Mouse (Mus musculus) E14TG2a.4 (cell line): ENCODE measurements around the gene Pdgfb.

ENCODE experiments used
- CTCF ChIP-seq: conservative IDR thresholded peaks from 2 replicates; pipeline ENCODE4 v1.5.1; 2014; ENCODE audit warnings: low read length
- NANOG ChIP-seq: IDR thresholded peaks from 2 replicates; pipeline ENCODE4 v1.6.1; 2014; ENCODE audit warnings: borderline replicate concordance, low read length, mixed read lengths

DNA sequence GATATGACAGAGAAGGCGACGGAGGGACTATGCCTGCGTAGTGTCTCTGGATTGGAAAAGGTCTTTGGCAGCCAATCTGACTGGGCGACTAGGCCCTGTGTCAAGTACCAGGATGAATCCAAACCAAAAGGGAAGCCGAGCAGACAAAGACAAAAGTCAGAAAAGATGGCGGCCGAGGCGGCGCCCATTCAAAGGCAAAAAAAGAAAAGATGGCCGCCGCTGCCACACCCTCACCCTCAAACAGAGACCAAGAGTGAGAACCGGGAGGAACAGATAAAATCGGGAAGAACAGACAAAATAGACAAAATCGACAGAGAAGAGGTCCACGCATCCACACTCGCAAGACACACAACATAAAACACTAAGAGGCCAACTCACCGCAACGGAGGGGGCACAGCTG, 44.3 kb downstream of the Pdgfb start:
- TF ChIP-seq CTCF (no peak), NANOG (no peak)
